Comparison of ENCODE assay signal across 16 mouse cellular contexts in the genomic region with DNA sequence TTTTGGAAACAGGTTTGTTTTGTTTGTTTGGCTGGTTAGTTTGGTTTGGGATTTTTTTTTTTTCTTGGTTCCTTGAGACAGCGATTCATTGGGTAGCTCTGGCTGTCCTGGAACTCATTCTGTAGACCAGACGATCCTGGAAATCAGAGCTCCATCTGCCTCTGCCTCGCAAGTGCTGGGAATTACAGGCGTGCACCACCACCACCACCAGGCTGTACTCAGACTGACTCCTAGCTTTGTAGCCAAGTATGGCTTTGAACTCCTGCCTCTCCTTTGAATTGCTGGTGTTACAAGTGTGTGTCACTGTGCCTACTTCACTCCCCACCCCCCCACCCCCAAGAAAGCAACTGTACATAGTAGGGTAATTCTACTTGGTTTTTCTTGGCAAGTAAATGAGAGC. TPM values are rescaled to one million over a fixed set of nuclear protein-coding genes. Genes with fewer than 3 reads are reported as not detected.
DNase-seq lines count a peak whose midpoint lies in the region; ATAC-seq and TF ChIP-seq lines count a peak whose summit lies in the region.
"Had no signal": no experiment of that assay in that cellular context is flagged by ENCODE, and none has a peak within 500 bp of the region (broad histone marks: within the 10 kb centered on the region; RNA-seq: fewer than 3 reads in every experiment).

No protein-coding gene starts in this region.

- DNase-seq in left cerebral cortex, adult 2 months (ENCODE audit: extremely low spot score in 1 of 2, low spot score in 2 of 2), result no peak
- DNase-seq in left cerebral cortex, adult 18-20 months (ENCODE audit: low spot score in 2 of 2), result no peak
- no peak for DNase-seq in forebrain, postnatal 0 days
- DNase-seq in midbrain, embryonic 11.5 days (ENCODE audit: low spot score, missing footprints), result no peak
- no peak for DNase-seq in right cerebral cortex, postnatal 25 days
- DNase-seq in left cerebral cortex, postnatal 10 days (ENCODE audit: extremely low spot score in 1 of 2, low spot score in 2 of 2), result no peak
- DNase-seq in urinary bladder, postnatal 25 days (ENCODE audit: low spot score), result no peak
- DNase-seq: adrenal gland, postnatal 36 days; heart, postnatal 36 days; kidney, adult 8-10 months; spleen, adult 18-20 months; thymus, postnatal 25 days had no signal

- no peak overlapping the region for H3K4me3 ChIP-seq in left cerebral cortex, adult 2 months
- no peak overlapping the region for H3K4me3 ChIP-seq in forebrain, postnatal 0 days (ENCODE audit: low read depth, low read length)
- H3K4me3 ChIP-seq in midbrain, embryonic 11.5 days (ENCODE audit: low read depth, low read length), result no peak overlapping the region
- H3K4me3 ChIP-seq: neural tube, embryonic 12.5 days had no signal

- TF ChIP-seq CTCF in left cerebral cortex, adult 2 months (IDR thresholded peaks at IDR 0.05), result no peak
- TF ChIP-seq CTCF in forebrain, postnatal 0 days (IDR thresholded peaks at IDR 0.05; ENCODE audit: low read depth), result peak; percentile 30

- H3K9ac ChIP-seq in forebrain, postnatal 0 days, result no peak overlapping the region
- no peak overlapping the region for H3K9ac ChIP-seq in midbrain, embryonic 11.5 days (ENCODE audit: low read length)
- H3K9ac ChIP-seq: neural tube, embryonic 12.5 days had no signal

- no peaks in the 10 kb centered on the region for H3K36me3 ChIP-seq in forebrain, postnatal 0 days (ENCODE audit: insufficient read depth)
- H3K36me3 ChIP-seq in midbrain, embryonic 11.5 days (ENCODE audit: control insufficient read depth, insufficient read depth, low read length), result no peaks in the 10 kb centered on the region
- H3K36me3 ChIP-seq: G1E; neural tube, embryonic 12.5 days had no signal

- H3K4me1 ChIP-seq in forebrain, postnatal 0 days (ENCODE audit: insufficient read depth), result peaks cover 24% of the 10 kb centered on the region
- peaks cover 17% of the 10 kb centered on the region for H3K4me1 ChIP-seq in midbrain, embryonic 11.5 days (ENCODE audit: control insufficient read depth, insufficient read depth, low read length)

- peak; percentile 40 for ATAC-seq in forebrain, postnatal 0 days
- 0 out of 2 replicates have a peak, but pooled peaks have one; percentile 33 for ATAC-seq in midbrain, embryonic 11.5 days (ENCODE audit: low FRiP score)

- intact Hi-C loops in left cerebral cortex, adult 2 months (cut with DNase I), result loop anchor here (5.0 kb wide), 1 partner anchor 310 kb away; a partner anchor contains a TSS
- intact Hi-C loops in left cerebral cortex, postnatal 10 days (cut with DNase I), result loop anchor here (5.0 kb wide), 1 partner anchor 85 kb away; a partner anchor contains a TSS

- no peaks in the 10 kb centered on the region for H3K9me3 ChIP-seq in forebrain, postnatal 0 days (ENCODE audit: low read length)
- H3K9me3 ChIP-seq in midbrain, embryonic 11.5 days (ENCODE audit: control insufficient read depth, low read length), result no peaks in the 10 kb centered on the region
- H3K9me3 ChIP-seq: G1E; neural tube, embryonic 12.5 days had no signal

- no peaks in the 10 kb centered on the region for H3K27me3 ChIP-seq in forebrain, postnatal 0 days (ENCODE audit: insufficient read depth, low read length)
- H3K27me3 ChIP-seq in midbrain, embryonic 11.5 days (ENCODE audit: control insufficient read depth, insufficient read depth, low read length), result no peaks in the 10 kb centered on the region
- H3K27me3 ChIP-seq: neural tube, embryonic 12.5 days had no signal

- 43% methylated on average over 4 of the region's 4 CpGs for WGBS in forebrain, postnatal 0 days
- 74% methylated on average over 4 of the region's 4 CpGs for WGBS in midbrain, embryonic 11.5 days

- no peak overlapping the region for H3K4me2 ChIP-seq in forebrain, postnatal 0 days (ENCODE audit: low read depth)
- no peak overlapping the region for H3K4me2 ChIP-seq in midbrain, embryonic 11.5 days

- peak overlapping the region; percentile 81 for H3K27ac ChIP-seq in left cerebral cortex, adult 2 months
- H3K27ac ChIP-seq in forebrain, postnatal 0 days (ENCODE audit: low read depth, low read length), result peak overlapping the region; percentile 84
- peak overlapping the region; percentile 73; the same call in 1 of the 2 replicates for H3K27ac ChIP-seq in midbrain, embryonic 11.5 days (ENCODE audit: low read depth, low read length)
- H3K27ac ChIP-seq: neural tube, embryonic 12.5 days had no signal

RNA-seq across cellular contexts. Expression of a gene that starts 58.0 kb away (rescaled TPM):
- total RNA-seq in left cerebral cortex, adult 2 months (2021), result 10 to 100 TPM; 22.4 to 23.5 TPM
- total RNA-seq in left cerebral cortex, adult 18-20 months (2021), result 10 to 100 TPM; 23.1 to 23.7 TPM
- total RNA-seq in forebrain, postnatal 0 days (2014; rRNA removed), result 10.5 and 12.7 TPM in 2 replicates
- 6.0 and 8.2 TPM in 2 replicates for polyA plus RNA-seq in forebrain, postnatal 0 days (2015; fragmentation: Nextera tagmentation; extraction: Ambion mirVana)
- 18.2 and 20.3 TPM in 2 replicates for polyA plus RNA-seq in midbrain, embryonic 11.5 days (2014; fragmentation: Nextera tagmentation; extraction: Ambion mirVana)
- total RNA-seq in left cerebral cortex, postnatal 10 days (2021), result 10 to 100 TPM; 14.8 TPM
- total RNA-seq: granulocyte monocyte progenitor cell, adult 5-6 weeks; megakaryocyte-erythroid progenitor cell, adult 5-6 weeks had no signal
- polyA plus RNA-seq: G1E had no signal
